Comparison of ENCODE assay signal across 10 mouse cellular contexts in genomic region chr3:45681410-45681809, GRCm38 (mm10).
A peak's percentile ranks its signal among the peaks of the same experiment; 100 is the strongest.
DNase-seq lines count a peak whose midpoint lies in the region; ATAC-seq and TF ChIP-seq lines count a peak whose summit lies in the region.
"Had no signal": no experiment of that assay in that cellular context is flagged by ENCODE, and none has a peak within 500 bp of the region (broad histone marks: within the 10 kb centered on the region; RNA-seq: fewer than 3 reads in every experiment).

No protein-coding gene starts in this region.

- H3K27ac ChIP-seq in heart, embryonic 11.5 days (ENCODE audit: low read depth, low read length) = no peak overlapping the region
- no peak overlapping the region for H3K27ac ChIP-seq in heart, adult 2 months
- no peak overlapping the region for H3K27ac ChIP-seq in forebrain, embryonic 14.5 days (ENCODE audit: low read depth, low read length)
- H3K27ac ChIP-seq in midbrain, embryonic 16.5 days (ENCODE audit: low read length) = no peak overlapping the region

- no peaks in the 10 kb centered on the region; the same call in 1 of the 2 replicates for H3K9me3 ChIP-seq in heart, embryonic 11.5 days (replicated peaks; ENCODE audit: control insufficient read depth, low read length)
- no peaks in the 10 kb centered on the region for H3K9me3 ChIP-seq in forebrain, embryonic 14.5 days (replicated peaks; ENCODE audit: control insufficient read depth, low read length)
- no peaks in the 10 kb centered on the region for H3K9me3 ChIP-seq in midbrain, embryonic 16.5 days (replicated peaks; ENCODE audit: control insufficient read depth, low read length, poor library complexity, severe bottlenecking)

- intact Hi-C loops in heart, adult 2 months (cut with DNase I) = no loop called here

- DNase-seq in heart, adult 2 months = no peak
- peak; percentile 69 for DNase-seq in R1 (ENCODE audit: low read depth, low spot score)
- peak; percentile 45 for DNase-seq in forebrain, embryonic 14.5 days (ENCODE audit: low spot score)
- DNase-seq in ovary, postnatal 10 days (ENCODE audit: low spot score) = no peak
- no peak for DNase-seq in adrenal gland, postnatal 14 days
- DNase-seq: cerebellum, adult 11 months; kidney, postnatal 14 days had no signal

- 6% methylated on average over 12 of the region's 12 CpGs for WGBS in heart, embryonic 11.5 days (ENCODE audit: insufficient replicate concordance)
- 8% methylated on average over 12 of the region's 12 CpGs for WGBS in heart, adult 2 months
- 1% methylated on average over 12 of the region's 12 CpGs for WGBS in forebrain, embryonic 14.5 days
- 2% methylated on average over 12 of the region's 12 CpGs for WGBS in midbrain, embryonic 16.5 days

- H3K4me3 ChIP-seq in heart, embryonic 11.5 days (ENCODE audit: low read depth, low read length) = peak overlapping the region; percentile 27; the same call in 1 of the 2 replicates
- H3K4me3 ChIP-seq in heart, adult 2 months = no peak overlapping the region
- peak overlapping the region; percentile 9; the same call in 1 of the 2 replicates for H3K4me3 ChIP-seq in forebrain, embryonic 14.5 days (ENCODE audit: low read depth, low read length)
- H3K4me3 ChIP-seq in midbrain, embryonic 16.5 days (ENCODE audit: low read depth, low read length) = peak overlapping the region; percentile 17; the same call in 1 of the 2 replicates

- no peaks in the 10 kb centered on the region for H3K36me3 ChIP-seq in heart, embryonic 11.5 days (ENCODE audit: control insufficient read depth, insufficient read depth, low read length)
- H3K36me3 ChIP-seq in heart, adult 2 months (ENCODE audit: control insufficient read depth, insufficient read depth, low read length) = no peaks in the 10 kb centered on the region
- no peaks in the 10 kb centered on the region for H3K36me3 ChIP-seq in forebrain, embryonic 14.5 days (ENCODE audit: control insufficient read depth, insufficient read depth, low read length)
- H3K36me3 ChIP-seq in midbrain, embryonic 16.5 days (ENCODE audit: control insufficient read depth, insufficient read depth, low read length) = no peaks in the 10 kb centered on the region

- no peak overlapping the region for H3K9ac ChIP-seq in heart, embryonic 11.5 days (ENCODE audit: low read depth, low read length)
- H3K9ac ChIP-seq in heart, adult 2 months (ENCODE audit: low read depth, low read length) = no peak overlapping the region
- H3K9ac ChIP-seq in forebrain, embryonic 14.5 days (ENCODE audit: low read length) = no peak overlapping the region
- H3K9ac ChIP-seq in midbrain, embryonic 16.5 days (ENCODE audit: low read depth, low read length) = no peak overlapping the region

- TF ChIP-seq EP300 in heart, adult 2 months (IDR thresholded peaks at IDR 0.05; ENCODE audit: insufficient read depth, low read depth, low read length) = no peak

- H3K4me1 ChIP-seq in heart, embryonic 11.5 days (ENCODE audit: control insufficient read depth, insufficient read depth, low read length) = no peaks in the 10 kb centered on the region
- H3K4me1 ChIP-seq in heart, adult 2 months (ENCODE audit: control insufficient read depth, insufficient read depth, low read length) = no peaks in the 10 kb centered on the region
- no peaks in the 10 kb centered on the region for H3K4me1 ChIP-seq in forebrain, embryonic 14.5 days (ENCODE audit: control insufficient read depth, insufficient read depth, low read length)
- no peaks in the 10 kb centered on the region for H3K4me1 ChIP-seq in midbrain, embryonic 16.5 days (ENCODE audit: control insufficient read depth, insufficient read depth, low read length)

- no peaks in the 10 kb centered on the region; the same call in 1 of the 2 replicates for H3K27me3 ChIP-seq in heart, embryonic 11.5 days (ENCODE audit: control insufficient read depth, insufficient read depth, low read length)
- H3K27me3 ChIP-seq in heart, adult 2 months (ENCODE audit: control insufficient read depth, insufficient read depth, low read length) = peaks cover 2% of the 10 kb centered on the region
- H3K27me3 ChIP-seq in forebrain, embryonic 14.5 days (replicated peaks; ENCODE audit: control insufficient read depth, insufficient read depth, low read length) = no peaks in the 10 kb centered on the region
- H3K27me3 ChIP-seq in midbrain, embryonic 16.5 days (ENCODE audit: control insufficient read depth, insufficient read depth, low read depth, low read length) = no peaks in the 10 kb centered on the region

- TF ChIP-seq POLR2A in heart, adult 2 months (IDR thresholded peaks at IDR 0.05; ENCODE audit: insufficient read depth, low read depth, low read length) = no peak

- no peak for ATAC-seq in heart, embryonic 11.5 days (replicated peaks; ENCODE audit: insufficient number of reproducible peaks, low FRiP score, low TSS enrichment)
- ATAC-seq in forebrain, embryonic 14.5 days = peak; percentile 29; the same call in 1 of the 2 replicates
- no peak for ATAC-seq in midbrain, embryonic 16.5 days
- no peak for ATAC-seq in erythroid progenitor cell, adult 5-6 weeks (replicated peaks; ENCODE audit: low FRiP score, poor library complexity, severe bottlenecking)

- peak overlapping the region; percentile 47 for H3K4me2 ChIP-seq in heart, embryonic 11.5 days
- H3K4me2 ChIP-seq in forebrain, embryonic 14.5 days (ENCODE audit: low read length) = peak overlapping the region; percentile 41
- H3K4me2 ChIP-seq in midbrain, embryonic 16.5 days (ENCODE audit: low read length) = peak overlapping the region; percentile 50

- TF ChIP-seq CTCF in heart, adult 2 months (IDR thresholded peaks at IDR 0.05) = no peak

- no peaks in the 10 kb centered on the region for H3K79me2 ChIP-seq in heart, adult 2 months (replicated peaks; ENCODE audit: control insufficient read depth, insufficient read depth, low read length)

Comparison
In these comparisons a context has a peak if more than half of its experiments do, and no peak if none do; other contexts are left out.
1. DNase-seq: peak in R1 (single experiment) and forebrain, embryonic 14.5 days (single experiment); none in heart, adult 2 months (0 of 2), ovary, postnatal 10 days (single experiment) and adrenal gland, postnatal 14 days (single experiment).
2. Peak in every context shown above with its lines, with median percentiles within 50 percentile points of each other: H3K4me2 ChIP-seq.